Mouse (Mus musculus) midbrain, embryonic 15.5 days (tissue): ENCODE measurements at regions not wholly inside any gene's neighbourhood (a gene's known extent, or its start where the extent isn't known, plus 50 kb on each side); places are given as distances from the start of the nearest gene placed in this dataset.

ENCODE experiments used
- ATAC-seq: fragments of 200-750 bp; cut with Nextera tagmentation; replicated peaks from 2 replicates; pipeline ENCODE4 v1.8.0; 2017; ENCODE audit warnings: moderate TSS enrichment
- H3K27ac ChIP-seq: fragments of 300-500 bp; sonication (generic); 2 replicates; pipeline ENCODE4 v1.5.1; 2015; ENCODE audit warnings: mild to moderate bottlenecking, inconsistent platforms
- H3K27me3 ChIP-seq: fragments of 300-500 bp; sonication (generic); replicated peaks from 2 replicates; pipeline ENCODE4 v1.6.1; 2015; ENCODE audit warnings: inconsistent platforms
- H3K36me3 ChIP-seq: fragments of 300-500 bp; sonication (generic); replicated peaks from 2 replicates; pipeline ENCODE4 v1.6.1; 2015; ENCODE audit warnings: inconsistent platforms
- H3K4me1 ChIP-seq: fragments of 300-500 bp; sonication (generic); 2 replicates; pipeline ENCODE4 v1.6.1; 2015; ENCODE audit warnings: inconsistent platforms
- H3K4me2 ChIP-seq: fragments of 300-500 bp; sonication (generic); 2 replicates; pipeline ENCODE4 v1.6.1; 2015; ENCODE audit warnings: inconsistent platforms, mild to moderate bottlenecking, moderate library complexity
- H3K4me3 ChIP-seq: fragments of 300-500 bp; sonication (generic); 2 replicates; pipeline ENCODE4 v1.5.1; 2015; ENCODE audit warnings: mild to moderate bottlenecking, inconsistent platforms
- H3K9ac ChIP-seq: fragments of 300-500 bp; sonication (generic); 2 replicates; pipeline ENCODE4 v1.6.1; 2015; ENCODE audit warnings: mild to moderate bottlenecking, inconsistent platforms
- H3K9me3 ChIP-seq: fragments of 300-500 bp; sonication (generic); 2 replicates; pipeline ENCODE4 v1.6.1; 2016; ENCODE audit warnings: inconsistent platforms
- WGBS: fragments of 180-500 bp; shearing (Covaris S2); methylation state at CpG from one replicate; pipeline ENCODE4 v1.1.7; 2015; ENCODE audit warnings: mixed read lengths; 5-methylcytosine and 5-hydroxymethylcytosine counted together

DNA sequence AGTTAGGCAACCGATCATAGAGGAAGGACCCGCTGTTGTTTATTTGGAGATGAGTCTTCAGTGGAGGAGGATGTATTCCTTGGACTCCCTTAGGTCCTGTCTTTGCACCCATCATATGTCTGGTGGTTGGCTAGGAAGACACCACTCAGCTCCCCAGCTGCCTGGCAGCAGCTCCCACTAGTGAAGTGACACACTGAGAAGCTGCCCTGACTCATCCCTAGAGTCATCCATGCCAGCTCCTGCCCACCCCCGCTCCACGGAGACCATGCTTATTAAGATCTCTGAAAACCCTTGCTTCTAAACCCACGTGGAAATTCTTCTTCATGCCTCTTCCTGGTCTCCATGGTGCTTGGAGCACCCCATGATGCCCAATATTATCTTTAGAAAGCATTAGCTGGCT, 69.4 kb upstream of the Ado start:
- no peak for ATAC-seq
- no peak overlapping the region for H3K4me3 ChIP-seq

DNA sequence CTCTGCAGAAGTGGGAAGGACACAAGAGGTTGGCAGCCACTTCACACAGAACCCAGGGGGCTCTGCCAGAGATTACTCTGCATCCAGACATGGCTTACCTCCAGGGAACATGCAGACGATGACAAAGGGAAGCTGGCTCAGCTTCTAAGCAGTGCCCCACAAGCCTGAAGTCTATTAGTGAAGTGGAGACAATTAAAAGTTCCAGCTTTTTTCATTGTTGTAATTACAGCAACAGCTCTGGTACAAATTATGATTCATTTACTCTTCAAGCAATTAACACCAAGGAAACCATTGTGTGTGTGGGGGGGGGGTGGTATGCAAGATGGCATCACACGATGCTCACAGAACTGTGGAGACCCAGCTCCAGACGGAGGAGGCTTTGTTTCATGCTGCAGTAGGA, 66.3 kb upstream of the Ado start:
- Histone ChIP-seq H3K9me3 (no peaks in the 10 kb centered on the region), H3K4me1 (no peaks in the 10 kb centered on the region), H3K36me3 (no peaks in the 10 kb centered on the region), H3K4me3 (no peak overlapping the region), H3K27ac (no peak overlapping the region), H3K4me2 (no peak overlapping the region), H3K9ac (no peak overlapping the region), H3K27me3 (no peaks in the 10 kb centered on the region)
- no peak for ATAC-seq
- WGBS = 65% methylated on average over 3 of the region's 3 CpGs

More for the DNA sequence above, 69.4 kb upstream of the Ado start:
- H3K27me3 ChIP-seq = no peaks in the 10 kb centered on the region
- WGBS = 87% methylated on average over 5 of the region's 5 CpGs
- H3K27ac ChIP-seq = no peak overlapping the region
- no peaks in the 10 kb centered on the region for H3K36me3 ChIP-seq
- H3K9me3 ChIP-seq = no peaks in the 10 kb centered on the region
- H3K4me1 ChIP-seq = no peaks in the 10 kb centered on the region
- no peak overlapping the region for H3K4me2 ChIP-seq
- no peak overlapping the region for H3K9ac ChIP-seq

DNA sequence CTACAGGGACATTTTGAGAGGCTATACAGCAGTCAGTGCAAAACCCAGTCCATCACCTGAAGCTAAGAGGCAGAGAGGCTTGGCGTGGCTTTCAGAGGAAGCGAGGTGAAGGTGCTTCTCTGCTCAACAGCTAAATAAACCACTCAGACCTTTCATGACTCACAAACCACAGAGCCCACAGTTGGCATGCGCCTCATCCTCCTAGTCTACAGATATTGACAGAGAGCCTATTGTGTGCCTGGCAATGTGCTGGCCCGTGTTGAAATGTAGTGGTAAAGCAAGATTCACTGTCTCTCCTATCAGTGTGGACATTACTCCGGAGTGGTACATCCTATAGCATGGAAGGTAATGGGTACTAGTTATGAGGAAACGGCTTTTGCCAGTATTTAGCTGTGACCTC, 61.9 kb upstream of the Ado start:
- no peaks in the 10 kb centered on the region for H3K27me3 ChIP-seq
- H3K4me2 ChIP-seq = no peak overlapping the region
- ATAC-seq = no peak
- no peaks in the 10 kb centered on the region for H3K36me3 ChIP-seq
- H3K4me1 ChIP-seq = no peaks in the 10 kb centered on the region
- 95% methylated on average over 6 of the region's 6 CpGs for WGBS
- H3K27ac ChIP-seq = no peak overlapping the region
- H3K9ac ChIP-seq = no peak overlapping the region
- H3K4me3 ChIP-seq = no peak overlapping the region
- H3K9me3 ChIP-seq = no peaks in the 10 kb centered on the region

DNA sequence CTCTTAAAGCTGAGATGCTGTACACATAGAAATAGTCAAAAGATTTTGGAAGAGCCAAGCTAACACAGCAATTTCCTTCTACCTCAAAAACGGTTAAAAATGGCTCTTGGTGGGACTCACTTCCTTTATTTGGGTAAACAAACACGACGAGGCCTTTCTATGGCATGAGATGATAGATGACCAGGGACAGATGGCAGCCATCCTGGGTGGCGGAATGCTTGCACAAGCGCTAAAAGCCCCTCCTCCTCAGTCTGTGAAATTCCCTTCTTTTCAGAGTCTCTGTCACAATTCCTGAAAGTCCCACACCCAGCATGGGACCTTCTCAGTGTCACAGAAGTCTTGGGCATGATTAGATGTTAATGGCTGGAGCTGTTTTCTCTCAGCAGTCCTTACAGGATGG, 59.3 kb upstream of the Ado start:
- no peak overlapping the region for H3K4me3 ChIP-seq
- H3K27ac ChIP-seq = no peak overlapping the region

DNA sequence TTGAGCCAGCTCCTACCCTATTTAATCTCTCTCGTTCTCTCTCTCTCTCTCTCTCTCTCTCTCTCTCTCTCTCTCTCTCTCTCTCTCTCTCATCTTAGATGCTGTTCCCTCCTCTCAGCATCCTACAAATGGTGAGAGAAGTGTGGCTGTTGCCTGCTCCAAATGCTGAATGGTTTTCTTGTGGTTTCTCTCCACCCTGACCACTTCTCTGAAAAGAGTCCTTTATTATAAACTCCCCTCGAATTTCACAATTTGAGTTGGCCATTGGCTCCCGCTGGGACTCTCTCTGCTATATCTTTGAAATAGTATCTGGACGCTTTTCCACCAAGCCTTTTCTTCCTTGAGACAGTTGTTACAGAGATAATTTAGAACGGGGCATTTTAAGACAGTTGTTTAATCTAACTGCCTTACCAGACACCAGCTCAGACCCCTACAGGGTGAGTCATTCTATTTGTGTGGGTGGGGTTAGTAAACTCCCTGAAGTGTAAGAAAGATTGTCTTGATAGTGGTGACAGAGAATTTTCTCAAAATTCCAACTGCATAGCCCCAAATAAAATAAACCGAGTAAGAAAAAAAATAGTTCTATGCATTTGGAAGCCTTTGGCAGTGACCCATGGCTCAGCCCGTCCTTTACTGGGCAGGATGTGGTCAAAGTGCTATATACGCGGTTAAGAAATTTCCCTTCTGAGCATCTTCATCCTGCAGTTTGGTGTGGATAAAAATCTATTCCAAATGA, 58.7 kb upstream of the Ado start:
- no peaks in the 10 kb centered on the region for H3K9me3 ChIP-seq
- no peaks in the 10 kb centered on the region for H3K4me1 ChIP-seq
- H3K36me3 ChIP-seq = no peaks in the 10 kb centered on the region
- H3K27ac ChIP-seq = no peak overlapping the region
- ATAC-seq = no peak
- no peak overlapping the region for H3K9ac ChIP-seq
- H3K4me2 ChIP-seq = no peak overlapping the region
- H3K27me3 ChIP-seq = no peaks in the 10 kb centered on the region
- WGBS = 85% methylated on average over 9 of the region's 9 CpGs
- H3K4me3 ChIP-seq = no peak overlapping the region

More for the DNA sequence above, 59.3 kb upstream of the Ado start:
- Histone ChIP-seq H3K27me3 (no peaks in the 10 kb centered on the region), H3K4me2 (no peak overlapping the region), H3K4me1 (no peaks in the 10 kb centered on the region), H3K9me3 (no peaks in the 10 kb centered on the region), H3K36me3 (no peaks in the 10 kb centered on the region), H3K9ac (no peak overlapping the region)
- ATAC-seq = no peak
- 71% methylated on average over 5 of the region's 5 CpGs for WGBS

DNA sequence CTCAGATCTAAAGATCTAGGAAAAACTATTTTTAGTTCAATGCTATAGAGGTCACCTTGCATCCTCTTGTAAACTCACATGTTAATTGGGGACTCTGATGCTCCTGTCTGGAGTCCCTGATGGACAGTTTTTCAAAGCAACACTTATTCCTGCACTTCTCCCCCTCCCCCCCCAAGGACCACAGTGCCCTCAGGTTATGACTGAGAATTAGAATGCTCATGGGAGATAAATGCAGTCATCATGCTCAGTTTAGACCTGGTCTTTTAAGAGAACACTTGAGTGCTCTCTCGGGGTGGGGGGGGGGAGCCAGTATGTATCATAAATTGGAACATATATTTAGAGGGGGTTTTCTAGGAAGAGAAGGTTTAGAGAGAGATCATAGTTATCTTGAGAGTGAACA, 58.0 kb upstream of the Ado start:
- ATAC-seq = no peak
- WGBS = 81% methylated on average over 1 of the region's 1 CpGs

DNA sequence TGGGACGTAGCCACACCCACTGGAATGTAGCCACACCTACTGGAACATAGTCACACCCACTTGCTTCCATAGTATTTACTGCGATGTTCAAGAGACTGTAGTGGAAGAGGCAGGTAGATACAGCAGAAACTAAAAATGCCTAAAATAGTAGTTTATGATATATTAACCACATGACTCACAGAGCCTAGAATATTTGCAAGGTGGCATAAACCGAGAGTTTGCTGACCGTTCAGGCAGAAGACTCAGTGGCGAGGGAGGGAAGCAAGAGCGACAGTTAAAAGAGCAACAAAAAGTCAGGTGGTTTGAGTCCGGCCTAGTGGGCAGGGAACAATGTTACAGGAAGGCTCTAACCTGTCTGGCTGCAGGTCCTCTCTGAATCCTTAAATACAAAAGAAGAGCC, 50.6 kb upstream of the Ado start:
- Histone ChIP-seq H3K4me2 (no peak overlapping the region), H3K27ac (no peak overlapping the region), H3K36me3 (no peaks in the 10 kb centered on the region), H3K4me1 (no peaks in the 10 kb centered on the region), H3K27me3 (no peaks in the 10 kb centered on the region), H3K9me3 (no peaks in the 10 kb centered on the region), H3K9ac (no peak overlapping the region), H3K4me3 (no peak overlapping the region)
- 94% methylated on average over 7 of the region's 7 CpGs for WGBS
- ATAC-seq = no peak

More for the DNA sequence above, 58.0 kb upstream of the Ado start:
- no peaks in the 10 kb centered on the region for H3K27me3 ChIP-seq
- H3K9me3 ChIP-seq = no peaks in the 10 kb centered on the region
- H3K36me3 ChIP-seq = no peaks in the 10 kb centered on the region
- no peak overlapping the region for H3K4me2 ChIP-seq
- H3K9ac ChIP-seq = no peak overlapping the region
- H3K4me1 ChIP-seq = no peaks in the 10 kb centered on the region
- H3K4me3 ChIP-seq = no peak overlapping the region
- no peak overlapping the region for H3K27ac ChIP-seq

DNA sequence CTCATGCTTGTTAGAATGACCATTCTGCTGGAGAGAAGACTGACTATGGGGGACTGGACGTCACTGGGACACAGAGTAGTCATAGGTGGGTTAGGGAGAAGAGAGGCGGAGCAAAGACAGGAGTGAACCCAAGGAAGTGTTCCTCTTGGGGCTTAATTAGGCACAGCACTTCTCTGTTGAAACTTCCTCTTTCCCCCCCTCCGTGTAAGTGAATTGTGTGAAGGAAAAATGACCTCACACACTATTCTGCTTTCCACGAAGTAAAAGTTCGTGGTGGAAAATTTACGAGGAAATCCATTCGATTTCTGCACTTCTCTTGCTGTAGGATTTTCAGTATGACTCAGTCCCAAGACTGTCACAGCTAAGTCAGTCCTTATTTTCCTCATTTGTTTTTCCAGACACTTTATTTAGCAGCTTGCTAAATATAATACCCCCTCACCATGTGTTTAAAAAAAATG, 49.9 kb upstream of the Ado start:
- Histone ChIP-seq H3K9me3 (no peaks in the 10 kb centered on the region), H3K4me2 (no peak overlapping the region), H3K4me3 (no peak overlapping the region), H3K36me3 (no peaks in the 10 kb centered on the region), H3K4me1 (no peaks in the 10 kb centered on the region), H3K27me3 (no peaks in the 10 kb centered on the region), H3K27ac (no peak overlapping the region), H3K9ac (no peak overlapping the region)
- WGBS = 79% methylated on average over 7 of the region's 7 CpGs
- no peak for ATAC-seq
